Mouse (Mus musculus): ENCODE results near the gene P2rx7.

GRCm38 (mm10) chr5:122668981-122669897 is 25.5 kb downstream of the P2rx7 start:
- TF ChIP-seq CTCF (IDR thresholded peaks at IDR 0.05; ENCODE audit: low read depth, low read length) (no peak), POLR2AphosphoS5 (IDR thresholded peaks at IDR 0.05; ENCODE audit: insufficient replicate concordance, low read depth, low read length) (no peak), GATA1 (IDR thresholded peaks at IDR 0.05; ENCODE audit: borderline replicate concordance, low read length) (no peak), TAL1 (conservative IDR thresholded peaks at IDR 0.05; ENCODE audit: low read depth, low read length) (no peak), GATA2 (IDR thresholded peaks at IDR 0.05; ENCODE audit: borderline replicate concordance, low read depth, low read length) (no peak)
